Mouse (Mus musculus): ENCODE measurements around the gene Mbd6.

GRCm38 (mm10) chr10:127269884-127270283 lies 18.9 kb downstream of the Mbd6 start:
- TF ChIP-seq CTCF (IDR thresholded peaks at IDR 0.05; ENCODE audit: borderline replicate concordance, extremely low read depth, insufficient read depth, insufficient read length), result no peak
- TF ChIP-seq POLR2A (IDR thresholded peaks at IDR 0.05; ENCODE audit: borderline replicate concordance, extremely low read depth, insufficient read depth, insufficient read length, poor library complexity, severe bottlenecking), result no peak
